In the genomic region with DNA sequence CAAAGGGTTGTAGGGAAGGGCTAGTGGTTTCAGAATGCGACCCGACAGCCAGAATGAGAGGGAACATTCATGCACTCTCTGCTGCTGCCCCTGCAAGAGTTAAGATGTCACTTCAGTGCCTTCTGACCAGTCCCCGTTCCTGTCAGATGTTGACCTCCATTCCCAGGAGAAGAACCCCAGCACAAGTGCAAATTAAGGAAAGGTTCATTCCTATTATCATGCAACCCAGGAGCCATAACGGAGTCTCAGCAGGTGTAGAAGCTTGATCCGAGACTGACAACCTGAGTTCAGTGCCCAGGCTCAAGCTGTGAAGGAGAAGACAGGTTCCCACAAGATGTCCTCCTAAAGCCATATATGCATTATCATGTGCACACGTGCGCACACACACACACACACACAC, we compare ENCODE assay signal across 33 mouse cellular contexts.
"Had no signal": no experiment of that assay in that cellular context is flagged by ENCODE, and none has a peak within 500 bp of the region (broad histone marks: within the 10 kb centered on the region; RNA-seq: fewer than 3 reads in every experiment).

No protein-coding gene starts in this region.

- H3K4me1 ChIP-seq: heart, embryonic 15.5 days; hindbrain, embryonic 10.5 days; hindbrain, embryonic 12.5 days; hindbrain, embryonic 15.5 days; intestine, embryonic 15.5 days; kidney, embryonic 15.5 days had no signal

- H3K36me3 ChIP-seq: heart, embryonic 12.5 days; heart, embryonic 13.5 days; heart, embryonic 15.5 days; hindbrain, embryonic 10.5 days; hindbrain, embryonic 12.5 days; hindbrain, embryonic 13.5 days; hindbrain, embryonic 15.5 days; intestine, embryonic 15.5 days; kidney, embryonic 15.5 days had no signal

- H3K9me3 ChIP-seq: heart, embryonic 12.5 days; heart, embryonic 13.5 days; heart, embryonic 15.5 days; hindbrain, embryonic 10.5 days; hindbrain, embryonic 12.5 days; hindbrain, embryonic 13.5 days; hindbrain, embryonic 15.5 days; intestine, embryonic 15.5 days; kidney, embryonic 15.5 days had no signal

- H3K4me3 ChIP-seq: heart, embryonic 12.5 days; heart, embryonic 13.5 days; heart, embryonic 15.5 days; hindbrain, embryonic 10.5 days; hindbrain, embryonic 12.5 days; hindbrain, embryonic 13.5 days; hindbrain, embryonic 15.5 days; intestine, embryonic 15.5 days; kidney, embryonic 15.5 days; layer of hippocampus, adult 2 months; left cerebral cortex, adult 2 months had no signal

- DNase-seq: heart, postnatal 10 days; heart, postnatal 14 days; heart, postnatal 36 days; heart, postnatal 4 days; kidney, adult 11 months; kidney, adult 18-20 months; kidney, adult 2 months; kidney, adult 8-10 months; kidney, adult 9 months; kidney, postnatal 10 days; kidney, postnatal 14 days; kidney, postnatal 25 days; kidney, postnatal 36 days; kidney, postnatal 4 days; layer of hippocampus, adult 9-11 months; layer of hippocampus, postnatal 36 days had no signal

- H3K27ac ChIP-seq: heart, embryonic 13.5 days; heart, embryonic 15.5 days; hindbrain, embryonic 10.5 days; hindbrain, embryonic 12.5 days; hindbrain, embryonic 13.5 days; hindbrain, embryonic 14.5 days; hindbrain, embryonic 15.5 days; hindbrain, postnatal 0 days; intestine, embryonic 15.5 days; kidney, embryonic 15.5 days; kidney, postnatal 0 days; layer of hippocampus, adult 2 months; left cerebral cortex, adult 2 months had no signal

- H3K27me3 ChIP-seq: heart, embryonic 12.5 days; heart, embryonic 13.5 days; heart, embryonic 15.5 days; hindbrain, embryonic 12.5 days; hindbrain, embryonic 13.5 days; hindbrain, embryonic 15.5 days; intestine, embryonic 15.5 days; kidney, embryonic 15.5 days had no signal

- ATAC-seq: hindbrain, embryonic 16.5 days; hindbrain, postnatal 0 days; intestine, embryonic 15.5 days; intestine, embryonic 16.5 days; intestine, postnatal 0 days had no signal
